Mouse (Mus musculus) inflammation-experienced regulatory T-cells, adult 6 months (primary cell): ENCODE measurements around the gene Fgb. TPM values are rescaled to one million over a fixed set of nuclear protein-coding genes. Genes with fewer than 3 reads are reported as not detected.

Source experiments
- ATAC-seq: one replicate; pipeline ENCODE4 v1.8.0; 2017
- polyA plus RNA-seq, 3 experiments: library from polyadenylated mRNA; unstranded; fragments of 100-300 nt; shearing (Covaris generic); gene quantifications; one replicate each; pipeline ENCODE4 v1.2.1; 2017

Gene Fgb
- not detected for polyA plus RNA-seq

- no peak for ATAC-seq
Measured at GRCm38 (mm10) chr3:83049680-83050079, at the start of gene Fgb. Gene Fgb, minus strand, starts transcription at chr3:83049863.

- no peak for ATAC-seq
Measured at GRCm38 (mm10) chr3:83099139-83099538, 49.5 kb upstream of the Fgb start.

GRCm38 (mm10) chr3:83098546-83099034 lies 48.9 kb upstream of the Fgb start:
- no peak for ATAC-seq

- ATAC-seq, result no peak
Measured at GRCm38 (mm10) chr3:83097586-83097985, 47.9 kb upstream of the Fgb start.

- ATAC-seq, result peak; percentile 69
Measured at GRCm38 (mm10) chr3:83080567-83081055, 30.9 kb upstream of the Fgb start.

- ATAC-seq, result no peak
Measured at GRCm38 (mm10) chr3:83076563-83076962, 26.9 kb upstream of the Fgb start.

- no peak for ATAC-seq
Measured at GRCm38 (mm10) chr3:83070231-83070630, 20.6 kb upstream of the Fgb start.

GRCm38 (mm10) chr3:83068869-83069268 lies 19.2 kb upstream of the Fgb start:
- no peak for ATAC-seq

GRCm38 (mm10) chr3:83067920-83068319 lies 18.3 kb upstream of the Fgb start:
- no peak for ATAC-seq

GRCm38 (mm10) chr3:83057046-83057445 lies 7.4 kb upstream of the Fgb start:
- ATAC-seq, result no peak

GRCm38 (mm10) chr3:83055281-83056038 lies 5.8 kb upstream of the Fgb start, which contains the start of gene Plrg1:
Gene Plrg1, plus strand, starts transcription at chr3:83055522.
- peak; percentile 93 for ATAC-seq

- ATAC-seq, result peak; percentile 4
Measured at GRCm38 (mm10) chr3:83054759-83055158, 5.1 kb upstream of the Fgb start.

GRCm38 (mm10) chr3:83053758-83054157 lies 4.1 kb upstream of the Fgb start:
- no peak for ATAC-seq

- no peak for ATAC-seq
Measured at GRCm38 (mm10) chr3:83053126-83053525, 3.5 kb upstream of the Fgb start.

GRCm38 (mm10) chr3:83052102-83052501 lies 2.4 kb upstream of the Fgb start:
- no peak for ATAC-seq

GRCm38 (mm10) chr3:83050661-83051060 lies 998 bp upstream of the Fgb start:
- ATAC-seq, result no peak

- no peak for ATAC-seq
Measured at GRCm38 (mm10) chr3:83046649-83047048, 3.0 kb downstream of the Fgb start.

GRCm38 (mm10) chr3:83042451-83042850 lies 7.2 kb downstream of the Fgb start:
- no peak for ATAC-seq

GRCm38 (mm10) chr3:83039666-83040065 lies 10.0 kb downstream of the Fgb start:
- ATAC-seq, result no peak

- no peak for ATAC-seq
Measured at GRCm38 (mm10) chr3:83038865-83039264, 10.8 kb downstream of the Fgb start.

GRCm38 (mm10) chr3:83033801-83034200 lies 15.9 kb downstream of the Fgb start:
- no peak for ATAC-seq

- no peak for ATAC-seq
Measured at GRCm38 (mm10) chr3:83032746-83033308, 16.8 kb downstream of the Fgb start.

GRCm38 (mm10) chr3:83030331-83030730 lies 19.3 kb downstream of the Fgb start:
- no peak for ATAC-seq
